Mouse (Mus musculus): ENCODE results near the gene Bcl2l11.

The Bcl2l11 gene

GRCm38 (mm10) chr2:128138924-128139323 is 13.1 kb downstream of the Bcl2l11 start:
- no peak for DNase-seq (ENCODE audit: extremely low spot score, low spot score)

GRCm38 (mm10) chr2:128139781-128140180 is 13.9 kb downstream of the Bcl2l11 start:
- DNase-seq (ENCODE audit: extremely low spot score, low spot score): no peak

GRCm38 (mm10) chr2:128140183-128140582 is 14.3 kb downstream of the Bcl2l11 start:
- no peak for DNase-seq (ENCODE audit: extremely low spot score, low spot score)

- DNase-seq (ENCODE audit: extremely low spot score, low spot score): no peak
These were observed 18.2 kb downstream of the Bcl2l11 start for GRCm38 (mm10) chr2:128143992-128144391.

- DNase-seq (ENCODE audit: extremely low spot score, low spot score): no peak
These were observed 19.6 kb downstream of the Bcl2l11 start for GRCm38 (mm10) chr2:128145433-128145832.

- DNase-seq (ENCODE audit: extremely low spot score, low spot score): no peak
These were observed 23.8 kb downstream of the Bcl2l11 start for GRCm38 (mm10) chr2:128149596-128149995.

- no peak for DNase-seq (ENCODE audit: extremely low spot score, low spot score)
These were observed 26.4 kb downstream of the Bcl2l11 start for GRCm38 (mm10) chr2:128152211-128152610.

- no peak for DNase-seq (ENCODE audit: extremely low spot score, low spot score)
These were observed 27.2 kb downstream of the Bcl2l11 start for GRCm38 (mm10) chr2:128152845-128153550.

GRCm38 (mm10) chr2:128153551-128153910 is 27.7 kb downstream of the Bcl2l11 start:
- no peak for DNase-seq (ENCODE audit: extremely low spot score, low spot score)

GRCm38 (mm10) chr2:128155412-128156066 is 29.7 kb downstream of the Bcl2l11 start:
- DNase-seq (ENCODE audit: extremely low spot score, low spot score): no peak

- DNase-seq (ENCODE audit: extremely low spot score, low spot score): no peak
These were observed 30.2 kb downstream of the Bcl2l11 start for GRCm38 (mm10) chr2:128156067-128156462.

- DNase-seq (ENCODE audit: extremely low spot score, low spot score): no peak
These were observed 30.9 kb downstream of the Bcl2l11 start for GRCm38 (mm10) chr2:128156557-128157412.

- DNase-seq (ENCODE audit: extremely low spot score, low spot score): no peak
These were observed 33.0 kb downstream of the Bcl2l11 start for GRCm38 (mm10) chr2:128158734-128159410.

GRCm38 (mm10) chr2:128159619-128160125 is 33.8 kb downstream of the Bcl2l11 start:
- DNase-seq (ENCODE audit: extremely low spot score, low spot score): no peak

- DNase-seq (ENCODE audit: extremely low spot score, low spot score): no peak
These were observed 37.3 kb downstream of the Bcl2l11 start for GRCm38 (mm10) chr2:128163177-128163576.

GRCm38 (mm10) chr2:128166623-128167423 is 41.0 kb downstream of the Bcl2l11 start:
- no peak for DNase-seq (ENCODE audit: extremely low spot score, low spot score)

- DNase-seq (ENCODE audit: extremely low spot score, low spot score): no peak
These were observed 42.1 kb downstream of the Bcl2l11 start for GRCm38 (mm10) chr2:128167930-128168329.

- DNase-seq (ENCODE audit: extremely low spot score, low spot score): no peak
These were observed 43.6 kb downstream of the Bcl2l11 start for GRCm38 (mm10) chr2:128169486-128169885.

GRCm38 (mm10) chr2:128169972-128170371 is 44.1 kb downstream of the Bcl2l11 start:
- no peak for DNase-seq (ENCODE audit: extremely low spot score, low spot score)

- DNase-seq (ENCODE audit: extremely low spot score, low spot score): no peak
These were observed 44.8 kb downstream of the Bcl2l11 start for GRCm38 (mm10) chr2:128170614-128171013.

All from neural tube, embryonic 10.5 days (tissue).